Mouse (Mus musculus): ENCODE results near the gene Ifi213. TPM values are rescaled to one million over a fixed set of nuclear protein-coding genes. Genes with fewer than 3 reads are reported as not detected.

Gene Ifi213
- 9.6 TPM for polyA plus RNA-seq (2014; fragmentation: Illumina TruSeq; extraction: RNeasy Lipid Tissue Mini Kit (QIAGEN cat#74804); ENCODE audit: low read depth, low replicate concordance)

DNA sequence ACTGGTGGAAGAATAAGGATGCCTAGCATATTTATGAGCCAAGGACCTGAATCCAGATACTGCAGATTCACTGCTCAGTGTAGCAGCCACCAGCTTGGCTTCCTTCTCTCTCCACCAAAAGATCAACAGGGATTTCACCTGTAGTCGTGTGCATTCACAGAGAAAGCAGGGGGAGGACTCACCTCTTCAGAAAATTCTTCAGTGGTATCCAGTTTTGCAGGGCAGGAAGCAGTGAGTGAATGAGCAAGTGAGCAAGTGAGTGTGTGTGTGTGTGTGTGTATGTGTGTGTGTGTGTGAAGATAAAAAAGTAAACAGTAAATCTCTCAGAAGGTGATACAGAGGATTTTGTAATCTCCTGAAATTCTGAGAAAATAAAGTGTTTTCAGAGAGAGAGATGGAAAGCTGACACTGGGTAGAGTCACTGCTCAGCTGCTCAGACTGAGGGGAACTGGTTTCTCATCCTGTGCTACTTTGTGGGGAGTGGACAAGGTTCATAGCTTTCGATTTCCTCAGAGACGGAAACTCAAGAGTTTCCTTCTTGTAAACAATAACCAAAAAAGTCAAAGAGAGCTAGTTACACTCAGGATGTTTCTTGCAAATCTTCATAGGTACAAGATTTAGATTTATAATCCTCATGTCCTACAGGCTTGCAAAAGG lies at the start of gene Ifi213:
Gene Ifi213, minus strand, starts transcription at position 437 of the 657 bp plus-strand sequence.

DNA sequence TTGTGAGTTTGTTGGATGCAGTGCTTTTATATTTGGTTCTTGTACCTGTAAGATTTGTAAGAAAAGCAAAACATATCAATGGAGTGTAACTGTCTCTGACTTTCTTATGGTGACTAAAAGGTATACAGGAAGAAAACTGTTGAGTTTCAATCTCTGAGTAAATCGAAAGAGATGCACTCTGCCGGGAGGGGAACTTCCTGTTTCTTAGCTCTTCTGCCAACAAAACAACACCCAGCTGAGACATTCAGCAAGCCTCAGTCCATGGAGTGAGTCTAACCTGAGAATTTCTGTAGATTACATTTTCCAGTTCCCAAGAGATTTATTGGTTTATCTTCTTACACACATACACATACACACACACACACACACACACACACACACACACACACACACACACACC lies 31.5 kb upstream of the Ifi213 start, which contains the start of gene Ifi209:
Gene Ifi209, plus strand, starts transcription at position 296 of the 400 bp plus-strand sequence.

DNA sequence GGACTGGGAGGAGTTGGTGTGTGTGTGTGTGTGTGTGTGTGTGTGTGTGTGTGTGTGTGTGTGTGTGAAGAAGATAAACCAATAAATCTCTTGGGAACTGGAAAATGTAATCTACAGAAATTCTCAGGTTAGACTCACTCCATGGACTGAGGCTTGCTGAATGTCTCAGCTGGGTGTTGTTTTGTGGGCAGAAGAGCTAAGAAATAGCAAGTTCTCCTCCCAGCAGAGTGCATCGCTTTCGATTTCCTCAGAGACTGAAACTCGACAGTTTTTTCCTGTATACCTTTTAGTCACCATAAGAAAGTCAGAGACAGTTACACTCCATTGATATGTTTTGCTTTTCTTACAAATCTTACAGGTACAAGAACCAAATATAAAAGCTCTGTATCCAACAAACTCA lies 63.3 kb downstream of the Ifi213 start, which contains the start of gene Ifi214:
Gene Ifi214, minus strand, starts transcription at position 167 of the 400 bp plus-strand sequence.

Other genes starting within 250 kb of the Ifi213 start
- 2.6 TPM for gene Aim2, start 248.4 kb downstream of the Ifi213 start, polyA plus RNA-seq (2014; fragmentation: Illumina TruSeq; extraction: RNeasy Lipid Tissue Mini Kit (QIAGEN cat#74804); ENCODE audit: low read depth, low replicate concordance)
- 1.2 TPM for gene Cadm3, start 231.6 kb downstream of the Ifi213 start, polyA plus RNA-seq (2014; fragmentation: Illumina TruSeq; extraction: RNeasy Lipid Tissue Mini Kit (QIAGEN cat#74804); ENCODE audit: low read depth, low replicate concordance)
- 2.9 TPM for gene Ifi206, start 108.2 kb downstream of the Ifi213 start, polyA plus RNA-seq (2014; fragmentation: Illumina TruSeq; extraction: RNeasy Lipid Tissue Mini Kit (QIAGEN cat#74804); ENCODE audit: low read depth, low replicate concordance)
- not detected for gene Ifi214, start 63.3 kb downstream of the Ifi213 start, polyA plus RNA-seq (2014; fragmentation: Illumina TruSeq; extraction: RNeasy Lipid Tissue Mini Kit (QIAGEN cat#74804); ENCODE audit: low read depth, low replicate concordance)
- gene Ifi209, start 31.6 kb upstream of the Ifi213 start, polyA plus RNA-seq (2014; fragmentation: Illumina TruSeq; extraction: RNeasy Lipid Tissue Mini Kit (QIAGEN cat#74804); ENCODE audit: low read depth, low replicate concordance), result 11.1 TPM
- gene Ifi208, start 74.4 kb upstream of the Ifi213 start, polyA plus RNA-seq (2014; fragmentation: Illumina TruSeq; extraction: RNeasy Lipid Tissue Mini Kit (QIAGEN cat#74804); ENCODE audit: low read depth, low replicate concordance), result 7.4 TPM
- 13.1 TPM for gene Ifi207, start 142.5 kb upstream of the Ifi213 start, polyA plus RNA-seq (2014; fragmentation: Illumina TruSeq; extraction: RNeasy Lipid Tissue Mini Kit (QIAGEN cat#74804); ENCODE audit: low read depth, low replicate concordance)
- gene Ifi204, start 167.7 kb upstream of the Ifi213 start, polyA plus RNA-seq (2014; fragmentation: Illumina TruSeq; extraction: RNeasy Lipid Tissue Mini Kit (QIAGEN cat#74804); ENCODE audit: low read depth, low replicate concordance), result 40.2 TPM